Mouse (Mus musculus): ENCODE results near the gene Cmtm1. TPM values are rescaled to one million over a fixed set of nuclear protein-coding genes. Genes with fewer than 3 reads are reported as not detected.
"Not testable (repeated sequence)": the region's sequence is repeated elsewhere in the genome, so short reads cannot be mapped to it uniquely, and the experiment has no call there.

Gene Cmtm1
- not detected in 2 replicates for polyA plus RNA-seq (2015; fragmentation: Nextera tagmentation; extraction: Ambion mirVana)

DNA sequence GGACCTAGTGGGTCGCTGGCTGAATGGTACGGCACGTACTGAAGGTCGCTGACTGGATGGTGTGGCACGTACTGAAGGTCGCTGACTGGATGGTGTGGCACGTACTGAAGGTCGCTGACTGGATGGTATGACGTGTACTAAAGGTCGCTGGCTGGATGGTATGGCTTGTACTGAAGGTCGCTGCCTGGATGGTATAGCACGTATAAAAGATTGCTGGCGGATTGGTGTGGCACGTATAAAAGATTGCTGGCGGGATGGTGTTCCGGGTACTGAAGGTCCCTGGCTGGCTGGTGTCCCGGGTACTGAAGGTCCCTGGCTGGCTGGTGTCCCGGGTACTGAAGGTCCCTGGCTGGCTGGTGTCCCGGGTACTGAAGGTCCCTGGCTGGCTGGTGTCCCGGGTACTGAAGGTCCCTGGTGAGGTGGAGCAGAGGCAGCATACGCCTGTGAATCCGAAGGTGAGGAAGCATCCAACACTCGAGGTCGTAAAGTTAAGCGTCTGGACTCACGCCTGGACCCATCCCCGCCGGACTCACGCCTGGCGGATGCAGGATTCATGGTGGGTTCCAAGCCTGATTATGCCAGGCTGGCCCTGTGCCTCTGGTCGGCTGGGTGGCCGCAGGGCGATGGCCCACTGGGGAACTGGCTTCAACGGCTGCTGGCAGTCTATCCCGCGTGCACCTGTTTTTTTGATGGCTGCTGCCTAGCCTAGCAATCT, at the start of gene Cmtm1, which contains the start of gene Gm45711:
TSS of gene Cmtm1 (minus strand) at position 705 of the 715 bp plus-strand sequence.
TSS of gene Gm45711 (minus strand) at position 641 of the 715 bp plus-strand sequence.
- H3K9me3 ChIP-seq (replicated peaks); H3K27ac ChIP-seq (replicated peaks); ATAC-seq (ENCODE audit: low FRiP score); H3K36me3 ChIP-seq; H3K4me1 ChIP-seq; H3K4me3 ChIP-seq (replicated peaks); H3K9ac ChIP-seq (replicated peaks); H3K4me2 ChIP-seq; H3K27me3 ChIP-seq (replicated peaks): not testable (repeated sequence)
- WGBS = 81% methylated on average over 36 of the region's 36 CpGs

DNA sequence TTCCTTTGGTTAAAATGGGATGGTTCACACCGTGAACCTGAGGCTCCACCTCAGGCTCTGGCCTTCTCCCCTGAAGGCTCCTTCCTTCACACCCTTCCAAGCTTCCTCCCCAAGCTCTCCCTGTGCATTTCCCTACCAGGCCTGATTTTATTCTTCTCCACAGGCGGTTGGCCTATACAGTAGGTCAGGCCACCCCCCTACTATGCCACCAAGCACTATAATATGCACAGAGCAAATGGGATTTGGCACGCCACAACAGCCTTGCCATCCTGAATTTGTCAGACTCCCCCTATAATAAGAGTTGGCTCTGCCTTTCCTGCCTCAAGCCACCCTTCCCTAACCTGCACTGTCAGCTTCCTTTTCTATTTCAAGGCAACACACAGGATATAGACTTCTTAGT, 48.7 kb upstream of the Cmtm1 start:
- no peak for ATAC-seq (ENCODE audit: low FRiP score)
- 81% methylated on average over 3 of the region's 3 CpGs for WGBS
- Histone ChIP-seq H3K27ac (replicated peaks) (no peak overlapping the region), H3K9ac (replicated peaks) (no peak overlapping the region), H3K4me1 (peaks cover 4% of the 10 kb centered on the region; the same call in 1 of the 2 replicates), H3K36me3 (peaks cover 30% of the 10 kb centered on the region), H3K9me3 (replicated peaks) (no peaks in the 10 kb centered on the region), H3K4me3 (replicated peaks) (no peak overlapping the region), H3K27me3 (replicated peaks) (no peaks in the 10 kb centered on the region), H3K4me2 (no peak overlapping the region)

DNA sequence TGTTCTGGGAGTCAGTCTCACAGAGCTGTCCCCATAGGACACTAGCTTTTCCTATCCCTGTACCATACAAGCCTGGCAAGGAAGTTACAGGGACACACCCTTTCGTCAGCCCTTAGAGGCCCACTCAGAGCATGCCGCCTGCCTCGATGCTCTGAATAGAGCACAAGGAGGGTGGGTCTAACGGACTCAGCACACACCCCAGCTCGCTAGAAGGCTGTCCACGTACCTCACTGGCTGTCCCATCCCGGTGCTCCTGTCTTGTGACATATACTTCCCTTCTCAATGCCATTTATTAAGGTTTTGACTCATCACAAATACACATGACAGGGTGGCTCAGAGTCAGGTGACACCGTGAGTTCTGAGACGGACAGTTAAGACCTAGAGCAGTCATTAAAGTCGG, 44.6 kb upstream of the Cmtm1 start:
- Histone ChIP-seq H3K27ac (replicated peaks) (no peak overlapping the region), H3K4me1 (peaks cover under 1% of the 10 kb centered on the region; the same call in 1 of the 2 replicates), H3K27me3 (replicated peaks) (no peaks in the 10 kb centered on the region), H3K4me3 (replicated peaks) (no peak overlapping the region), H3K9me3 (replicated peaks) (no peaks in the 10 kb centered on the region), H3K4me2 (no peak overlapping the region), H3K9ac (replicated peaks) (no peak overlapping the region), H3K36me3 (peaks cover 34% of the 10 kb centered on the region)
- ATAC-seq (ENCODE audit: low FRiP score) = no peak
- 91% methylated on average over 10 of the region's 10 CpGs for WGBS

DNA sequence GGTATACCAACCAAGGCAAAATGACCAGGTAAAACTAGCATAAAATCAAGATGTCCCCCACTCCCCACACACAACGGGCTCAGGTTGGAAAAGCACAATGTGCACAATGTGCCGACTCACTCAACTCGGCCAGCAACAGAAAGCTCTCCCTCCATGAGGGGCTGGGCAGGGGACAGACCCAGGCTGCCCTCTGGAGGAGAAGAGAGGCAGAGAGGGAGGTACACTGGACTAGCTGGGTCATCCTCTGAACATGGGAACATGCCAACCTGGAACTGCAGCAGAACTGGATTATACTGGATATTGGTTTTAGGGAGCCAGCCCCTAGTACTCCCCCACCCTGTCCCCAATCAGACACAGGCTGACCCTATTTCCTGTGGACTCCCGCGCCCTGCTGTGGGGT, 43.2 kb upstream of the Cmtm1 start:
- no peak overlapping the region for H3K4me3 ChIP-seq (replicated peaks)
- no peak overlapping the region for H3K9ac ChIP-seq (replicated peaks)
- ATAC-seq (ENCODE audit: low FRiP score) = no peak
- H3K9me3 ChIP-seq (replicated peaks) = no peaks in the 10 kb centered on the region
- H3K4me2 ChIP-seq = no peak overlapping the region
- H3K27ac ChIP-seq (replicated peaks) = no peak overlapping the region
- WGBS = 62% methylated on average over 5 of the region's 5 CpGs
- H3K27me3 ChIP-seq (replicated peaks) = no peaks in the 10 kb centered on the region
- H3K4me1 ChIP-seq = no peaks in the 10 kb centered on the region
- peaks cover 34% of the 10 kb centered on the region for H3K36me3 ChIP-seq

DNA sequence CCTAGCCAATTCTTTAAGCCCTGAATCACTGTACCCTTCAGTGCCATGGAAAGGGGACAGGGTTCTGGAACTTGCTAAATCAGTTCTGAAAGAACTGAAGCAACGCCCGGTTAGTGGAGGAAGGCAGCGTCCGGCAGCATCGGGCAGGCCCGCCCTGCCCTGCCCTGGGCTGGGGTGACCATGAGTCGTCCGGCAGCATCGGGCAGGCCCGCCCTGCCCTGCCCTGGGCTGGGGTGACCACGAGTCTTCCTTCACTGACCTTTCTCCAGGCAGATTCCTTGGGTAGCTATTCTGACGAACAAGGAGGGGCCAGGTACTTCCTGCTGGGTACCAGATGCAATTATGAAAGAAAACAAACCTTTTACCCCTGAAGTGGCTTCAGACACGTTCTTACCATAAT, 40.1 kb upstream of the Cmtm1 start:
- Histone ChIP-seq H3K9ac (replicated peaks) (no peak overlapping the region), H3K36me3 (peaks cover 24% of the 10 kb centered on the region), H3K4me1 (no peaks in the 10 kb centered on the region), H3K27ac (replicated peaks) (no peak overlapping the region), H3K27me3 (replicated peaks) (no peaks in the 10 kb centered on the region), H3K4me3 (replicated peaks) (no peak overlapping the region), H3K4me2 (no peak overlapping the region), H3K9me3 (replicated peaks) (no peaks in the 10 kb centered on the region)
- ATAC-seq (ENCODE audit: low FRiP score) = no peak
- 87% methylated on average over 13 of the region's 13 CpGs for WGBS

DNA sequence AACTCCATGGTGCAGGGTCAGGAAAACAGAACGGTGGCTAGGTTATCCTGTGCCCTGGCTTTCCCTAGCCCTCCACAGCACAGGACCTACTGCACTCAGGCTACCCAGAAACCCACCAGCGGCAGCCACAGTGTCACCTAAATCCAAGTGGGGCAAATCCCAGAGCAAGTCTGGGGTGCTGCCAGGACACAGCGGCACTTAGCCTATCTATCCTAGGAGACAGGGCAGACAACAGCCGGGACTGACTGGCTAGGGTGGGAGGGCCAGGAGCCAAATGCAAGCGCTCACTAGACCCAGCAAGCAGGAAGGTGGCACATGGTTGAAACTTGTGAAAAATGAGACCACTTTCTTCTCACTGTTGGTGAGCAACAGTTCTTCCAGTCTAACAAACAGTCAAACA, 39.0 kb upstream of the Cmtm1 start:
- no peak overlapping the region for H3K4me3 ChIP-seq (replicated peaks)
- 84% methylated on average over 5 of the region's 5 CpGs for WGBS
- H3K9ac ChIP-seq (replicated peaks) = no peak overlapping the region
- no peak overlapping the region for H3K4me2 ChIP-seq
- H3K9me3 ChIP-seq (replicated peaks) = no peaks in the 10 kb centered on the region
- ATAC-seq (ENCODE audit: low FRiP score) = no peak
- no peak overlapping the region for H3K27ac ChIP-seq (replicated peaks)
- H3K27me3 ChIP-seq (replicated peaks) = no peaks in the 10 kb centered on the region
- peaks cover 4% of the 10 kb centered on the region; the same call in 1 of the 2 replicates for H3K4me1 ChIP-seq
- peaks cover 13% of the 10 kb centered on the region; the same call in 1 of the 2 replicates for H3K36me3 ChIP-seq

DNA sequence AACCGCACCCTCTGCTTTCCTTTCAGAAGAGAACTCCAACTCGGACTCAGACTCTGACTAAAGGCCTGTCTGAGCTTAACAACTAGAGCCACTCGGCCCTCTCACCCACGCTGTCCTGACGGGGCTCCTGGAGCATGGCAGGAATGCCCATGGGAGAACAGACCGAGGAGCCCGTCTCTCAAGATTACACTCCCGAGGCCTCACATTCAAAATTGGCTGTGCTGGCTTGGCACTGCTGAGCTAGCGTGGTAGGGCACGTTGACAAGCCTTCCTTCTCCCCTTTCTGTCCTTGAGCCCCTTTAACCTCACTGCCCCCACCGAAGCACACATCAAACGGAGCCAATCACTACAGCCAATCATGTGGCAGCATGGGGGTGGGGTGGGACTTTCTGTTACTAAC, 36.8 kb upstream of the Cmtm1 start:
- H3K4me3 ChIP-seq (replicated peaks) = no peak overlapping the region
- WGBS = 60% methylated on average over 12 of the region's 12 CpGs
- H3K4me2 ChIP-seq = no peak overlapping the region
- no peaks in the 10 kb centered on the region for H3K9me3 ChIP-seq (replicated peaks)
- no peaks in the 10 kb centered on the region for H3K27me3 ChIP-seq (replicated peaks)
- no peak for ATAC-seq (ENCODE audit: low FRiP score)
- peaks cover 5% of the 10 kb centered on the region; the same call in 1 of the 2 replicates for H3K36me3 ChIP-seq
- H3K9ac ChIP-seq (replicated peaks) = no peak overlapping the region
- H3K4me1 ChIP-seq = peaks cover 9% of the 10 kb centered on the region
- no peak overlapping the region for H3K27ac ChIP-seq (replicated peaks)

DNA sequence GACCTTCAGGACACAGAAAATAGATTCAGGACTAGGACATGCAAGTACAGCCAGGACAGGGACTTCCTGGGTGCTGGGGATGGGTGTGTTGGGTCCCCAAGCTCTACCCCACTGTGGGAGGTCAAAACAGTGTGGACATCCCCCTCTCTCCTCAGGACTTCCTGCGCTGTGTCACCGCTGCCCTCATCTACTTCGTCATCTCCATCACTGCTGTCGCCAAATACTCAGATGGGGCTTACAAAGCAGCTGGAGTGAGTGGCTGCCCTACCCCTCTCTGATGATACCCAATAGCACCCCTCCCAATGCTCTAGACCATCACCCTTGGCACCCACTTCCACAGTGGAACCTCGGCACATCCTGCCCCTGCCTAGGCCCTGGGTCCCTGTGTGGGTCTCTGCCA, 34.7 kb upstream of the Cmtm1 start:
- no peak for ATAC-seq (ENCODE audit: low FRiP score)
- H3K9me3 ChIP-seq (replicated peaks) = no peaks in the 10 kb centered on the region
- H3K4me3 ChIP-seq (replicated peaks) = no peak overlapping the region
- H3K36me3 ChIP-seq = peaks cover 5% of the 10 kb centered on the region; the same call in 1 of the 2 replicates
- no peak overlapping the region for H3K27ac ChIP-seq (replicated peaks)
- WGBS = 87% methylated on average over 5 of the region's 5 CpGs
- peaks cover 29% of the 10 kb centered on the region for H3K4me1 ChIP-seq
- H3K27me3 ChIP-seq (replicated peaks) = no peaks in the 10 kb centered on the region
- no peak overlapping the region for H3K4me2 ChIP-seq
- no peak overlapping the region for H3K9ac ChIP-seq (replicated peaks)

DNA sequence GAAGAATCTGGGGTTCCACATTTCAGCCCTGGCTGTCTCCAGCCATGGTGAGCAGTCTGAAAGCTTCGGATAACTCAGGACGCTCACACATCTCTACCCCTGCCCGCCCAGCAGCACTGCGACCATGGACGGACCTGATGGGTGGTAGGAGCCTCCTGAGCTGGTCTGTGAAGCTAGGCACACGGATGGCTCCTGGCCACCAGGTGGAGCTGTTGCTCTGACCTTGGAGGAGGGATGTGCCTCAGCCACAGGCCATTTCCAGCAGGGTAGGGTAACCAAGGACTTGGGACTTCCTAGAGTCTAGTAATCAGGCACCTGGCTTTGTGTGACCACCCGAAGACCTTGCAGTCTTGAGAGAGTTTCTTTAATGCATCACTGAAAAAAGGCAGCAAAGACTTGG, 34.0 kb upstream of the Cmtm1 start:
- H3K4me3 ChIP-seq (replicated peaks) = no peak overlapping the region
- H3K36me3 ChIP-seq = peaks cover 5% of the 10 kb centered on the region; the same call in 1 of the 2 replicates
- H3K4me1 ChIP-seq = peaks cover 33% of the 10 kb centered on the region
- H3K9me3 ChIP-seq (replicated peaks) = no peaks in the 10 kb centered on the region
- no peak overlapping the region for H3K9ac ChIP-seq (replicated peaks)
- no peak overlapping the region for H3K4me2 ChIP-seq
- 18% methylated on average over 7 of the region's 7 CpGs for WGBS
- ATAC-seq (ENCODE audit: low FRiP score) = peak; percentile 40; the same call in 1 of the 2 replicates
- H3K27me3 ChIP-seq (replicated peaks) = no peaks in the 10 kb centered on the region
- H3K27ac ChIP-seq (replicated peaks) = no peak overlapping the region

DNA sequence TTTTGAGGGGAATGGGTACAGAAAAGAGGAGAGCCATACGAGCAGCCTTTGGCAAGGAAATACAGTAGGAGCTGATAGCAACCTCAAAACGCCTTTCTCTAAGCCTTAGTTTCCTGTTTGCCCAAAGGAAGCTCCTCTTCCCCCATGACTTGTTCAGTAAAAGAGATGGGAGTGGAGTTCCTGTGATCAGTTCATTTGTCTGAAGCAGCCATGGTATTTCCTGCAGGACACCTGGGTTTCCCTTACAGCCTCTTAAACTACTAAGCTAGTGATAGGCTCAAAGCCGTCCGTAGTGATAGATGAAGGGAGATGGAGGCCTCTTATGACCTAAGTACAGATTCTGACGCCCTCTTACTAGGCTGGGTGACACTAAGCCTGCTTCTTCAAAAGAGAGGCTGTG, 32.5 kb upstream of the Cmtm1 start:
- H3K9me3 ChIP-seq (replicated peaks) = no peaks in the 10 kb centered on the region
- H3K4me3 ChIP-seq (replicated peaks) = no peak overlapping the region
- H3K4me1 ChIP-seq = peaks cover 33% of the 10 kb centered on the region
- no peaks in the 10 kb centered on the region for H3K27me3 ChIP-seq (replicated peaks)
- no peak overlapping the region for H3K9ac ChIP-seq (replicated peaks)
- H3K27ac ChIP-seq (replicated peaks) = no peak overlapping the region
- no peak overlapping the region for H3K4me2 ChIP-seq
- ATAC-seq (ENCODE audit: low FRiP score) = no peak
- H3K36me3 ChIP-seq = 0 out of 2 replicates have a peak, but pooled peaks cover under 1% of the 10 kb centered on the region
- 81% methylated on average over 5 of the region's 5 CpGs for WGBS

DNA sequence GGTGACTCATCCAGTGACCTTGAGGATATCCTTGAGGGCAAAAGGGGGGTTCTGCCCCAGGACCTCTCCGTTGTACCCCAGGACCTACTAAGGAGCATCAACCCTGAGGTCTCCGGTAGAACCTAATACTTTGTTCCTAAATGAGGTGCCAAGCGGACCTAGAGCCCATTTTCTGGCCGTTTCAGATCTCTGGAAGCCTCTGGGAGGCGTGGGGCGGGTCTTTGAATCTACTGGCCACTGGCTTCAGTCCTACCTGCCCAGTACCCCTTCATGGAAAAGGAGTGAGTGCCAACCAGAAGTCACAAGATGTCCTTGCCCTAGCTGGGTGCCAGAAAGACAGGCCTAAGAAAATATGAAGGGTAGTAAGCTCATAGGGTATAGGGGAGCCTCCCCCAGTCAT, 31.7 kb upstream of the Cmtm1 start:
- 39% methylated on average over 6 of the region's 6 CpGs for WGBS
- no peak for ATAC-seq (ENCODE audit: low FRiP score)
- no peak overlapping the region for H3K9ac ChIP-seq (replicated peaks)

DNA sequence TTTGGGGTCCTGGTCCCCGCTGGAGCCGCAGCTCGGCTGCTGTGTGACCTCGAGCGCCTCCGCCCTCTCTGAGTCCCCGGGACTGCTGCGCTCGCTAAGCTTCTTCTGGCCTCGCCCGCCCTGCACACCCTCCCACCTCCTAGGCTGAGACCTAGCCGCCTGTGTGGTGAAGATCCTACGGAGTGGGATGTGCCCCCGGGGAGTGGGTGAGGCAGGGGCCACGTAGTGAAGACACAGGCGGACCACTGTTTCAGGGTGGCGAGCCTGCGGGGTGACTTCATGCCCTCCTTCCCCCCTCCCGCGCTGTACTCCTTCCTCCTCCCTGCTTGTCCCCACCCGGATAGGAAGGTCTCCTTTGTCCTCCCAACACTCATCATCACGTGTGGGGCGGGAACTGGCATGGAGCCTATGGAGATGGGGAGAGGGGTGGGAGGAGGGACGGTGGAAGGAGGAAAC, 31.2 kb upstream of the Cmtm1 start:
- ATAC-seq (ENCODE audit: low FRiP score) = peak; percentile 61
- H3K36me3 ChIP-seq = no peaks in the 10 kb centered on the region
- H3K4me3 ChIP-seq (replicated peaks) = peak overlapping the region; percentile 56
- no peaks in the 10 kb centered on the region for H3K27me3 ChIP-seq (replicated peaks)
- H3K9me3 ChIP-seq (replicated peaks) = no peaks in the 10 kb centered on the region
- H3K27ac ChIP-seq (replicated peaks) = peak overlapping the region; percentile 72
- H3K4me2 ChIP-seq = peak overlapping the region; percentile 94
- under 1% methylated on average over 24 of the region's 24 CpGs for WGBS
- peak overlapping the region; percentile 55 for H3K9ac ChIP-seq (replicated peaks)
- H3K4me1 ChIP-seq = peaks cover 33% of the 10 kb centered on the region

More for the DNA sequence above, 31.7 kb upstream of the Cmtm1 start:
- no peaks in the 10 kb centered on the region for H3K27me3 ChIP-seq (replicated peaks)
- H3K4me1 ChIP-seq = peaks cover 33% of the 10 kb centered on the region
- no peaks in the 10 kb centered on the region for H3K9me3 ChIP-seq (replicated peaks)
- H3K4me3 ChIP-seq (replicated peaks) = peak overlapping the region; percentile 56
- peak overlapping the region; percentile 94 for H3K4me2 ChIP-seq
- 0 out of 2 replicates have a peak overlapping the region, but pooled peaks have one; percentile 23 for H3K27ac ChIP-seq (replicated peaks)
- no peaks in the 10 kb centered on the region for H3K36me3 ChIP-seq
